Mouse (Mus musculus) liver, embryonic 16.5 days (tissue): ENCODE results near the gene Rfc5. TPM values are rescaled to one million over a fixed set of nuclear protein-coding genes. Genes with fewer than 3 reads are reported as not detected.
"Not testable (repeated sequence)": the region's sequence is repeated elsewhere in the genome, so short reads cannot be mapped to it uniquely, and the experiment has no call there.

ENCODE experiments used
- ATAC-seq: fragments of 200-750 bp; cut with Nextera tagmentation; 2 replicates; pipeline ENCODE4 v1.8.0; 2017; ENCODE audit warnings: low read depth, mild to moderate bottlenecking, moderate number of reproducible peaks, moderate library complexity
- H3K27ac ChIP-seq: fragments of 300-500 bp; sonication (generic); 2 replicates; pipeline ENCODE4 v1.5.1; 2014; ENCODE audit warnings: mild to moderate bottlenecking, low read length
- H3K27me3 ChIP-seq: fragments of 300-500 bp; sonication (generic); 2 replicates; pipeline ENCODE4 v1.6.1; 2014; ENCODE audit warnings: low read depth, low read length, mixed read lengths; ENCODE audit not compliant: control insufficient read depth, insufficient read depth
- H3K36me3 ChIP-seq: fragments of 300-500 bp; sonication (generic); 2 replicates; pipeline ENCODE4 v1.6.1; 2014; ENCODE audit warnings: mild to moderate bottlenecking; ENCODE audit not compliant: control insufficient read depth, insufficient read depth
- H3K4me1 ChIP-seq: fragments of 300-500 bp; sonication (generic); 2 replicates; pipeline ENCODE4 v1.6.1; 2014; ENCODE audit warnings: low read depth, low read length, mixed read lengths; ENCODE audit not compliant: control insufficient read depth
- H3K4me2 ChIP-seq: fragments of 300-500 bp; sonication (generic); 2 replicates; pipeline ENCODE4 v1.6.1; 2014; ENCODE audit warnings: low read depth, low read length, mixed read lengths
- H3K4me3 ChIP-seq: fragments of 300-500 bp; sonication (generic); 2 replicates; pipeline ENCODE4 v1.5.1; 2014; ENCODE audit warnings: low read depth, mild to moderate bottlenecking, low read length
- H3K9ac ChIP-seq: fragments of 300-500 bp; sonication (generic); 2 replicates; pipeline ENCODE4 v1.6.1; 2014; ENCODE audit warnings: low read depth, low read length
- H3K9me3 ChIP-seq: fragments of 300-500 bp; sonication (generic); replicated peaks from 2 replicates; pipeline ENCODE4 v1.6.1; 2016; ENCODE audit warnings: low read length; ENCODE audit not compliant: control insufficient read depth
- WGBS: fragments of 180-500 bp; shearing (Covaris S2); extraction: QIAGEN DNeasy Blood & Tissue Kit; methylation state at CpG from one replicate; pipeline ENCODE4 v1.1.7; 2014; ENCODE audit not compliant: insufficient replicate concordance; 5-methylcytosine and 5-hydroxymethylcytosine counted together
- polyA plus RNA-seq: library from polyadenylated mRNA; unstranded; fragments of >200 nt; fragmentation: Nextera tagmentation; extraction: Ambion mirVana; gene quantifications from 2 replicates; pipeline ENCODE4 v1.2.1, GENCODE M21; 2015

Gene Rfc5
- polyA plus RNA-seq, 1 experiment from 2014 or later, result 44.3 TPM

DNA sequence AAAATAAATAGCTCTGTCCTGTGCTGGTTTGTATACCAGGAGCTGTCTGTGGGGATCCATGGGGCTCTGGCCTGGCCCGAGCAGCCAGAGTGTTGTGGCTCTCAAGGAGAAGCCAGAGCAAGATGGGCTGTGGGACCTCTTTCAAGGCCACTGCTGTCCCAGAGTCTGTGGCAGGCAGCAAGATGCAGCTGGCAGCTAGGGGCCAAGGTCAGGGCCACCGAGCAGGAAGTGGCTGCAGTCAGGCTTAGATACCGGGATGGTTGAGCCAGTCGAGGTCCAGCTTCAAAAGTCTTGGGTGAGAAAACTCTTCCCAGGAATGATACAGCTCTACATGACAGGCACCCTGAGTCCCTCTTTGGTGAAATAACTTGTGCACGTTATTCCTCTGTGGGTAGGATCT lies 41.8 kb downstream of the Rfc5 start:
- Histone ChIP-seq H3K9me3 (no peaks in the 10 kb centered on the region), H3K4me2 (no peak overlapping the region), H3K4me1 (peaks cover 3% of the 10 kb centered on the region; the same call in 1 of the 2 replicates), H3K27me3 (no peaks in the 10 kb centered on the region; the same call in 1 of the 2 replicates), H3K9ac (no peak overlapping the region), H3K4me3 (no peak overlapping the region), H3K36me3 (no peaks in the 10 kb centered on the region), H3K27ac (no peak overlapping the region)
- no peak for ATAC-seq
- WGBS, result 56% methylated on average over 5 of the region's 5 CpGs

DNA sequence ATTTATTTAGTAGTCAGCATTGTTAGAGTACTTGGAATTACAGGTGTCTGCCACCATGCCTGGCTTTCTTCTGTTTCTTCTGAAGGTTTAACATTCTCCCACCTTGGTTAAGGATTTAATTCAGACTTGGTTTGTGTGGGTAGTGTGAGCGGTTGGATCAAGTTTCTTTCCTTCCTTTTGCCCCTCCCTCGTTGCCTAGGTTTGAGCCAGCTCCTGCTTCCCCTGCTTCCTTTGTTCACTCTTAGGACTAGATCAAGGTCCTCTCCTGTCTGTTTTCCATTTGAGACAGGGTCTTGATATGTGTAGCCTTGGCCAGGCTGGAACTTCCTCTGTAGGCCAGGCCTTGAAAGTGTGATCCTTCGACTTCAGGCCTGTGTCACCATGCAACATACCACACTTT lies 42.6 kb downstream of the Rfc5 start:
- Histone ChIP-seq H3K27ac (no peak overlapping the region), H3K9me3 (no peaks in the 10 kb centered on the region), H3K4me1 (peaks cover 3% of the 10 kb centered on the region; the same call in 1 of the 2 replicates), H3K36me3 (no peaks in the 10 kb centered on the region), H3K9ac (no peak overlapping the region), H3K27me3 (no peaks in the 10 kb centered on the region; the same call in 1 of the 2 replicates), H3K4me3 (no peak overlapping the region), H3K4me2 (no peak overlapping the region)
- 48% methylated on average over 3 of the region's 3 CpGs for WGBS
- no peak for ATAC-seq

DNA sequence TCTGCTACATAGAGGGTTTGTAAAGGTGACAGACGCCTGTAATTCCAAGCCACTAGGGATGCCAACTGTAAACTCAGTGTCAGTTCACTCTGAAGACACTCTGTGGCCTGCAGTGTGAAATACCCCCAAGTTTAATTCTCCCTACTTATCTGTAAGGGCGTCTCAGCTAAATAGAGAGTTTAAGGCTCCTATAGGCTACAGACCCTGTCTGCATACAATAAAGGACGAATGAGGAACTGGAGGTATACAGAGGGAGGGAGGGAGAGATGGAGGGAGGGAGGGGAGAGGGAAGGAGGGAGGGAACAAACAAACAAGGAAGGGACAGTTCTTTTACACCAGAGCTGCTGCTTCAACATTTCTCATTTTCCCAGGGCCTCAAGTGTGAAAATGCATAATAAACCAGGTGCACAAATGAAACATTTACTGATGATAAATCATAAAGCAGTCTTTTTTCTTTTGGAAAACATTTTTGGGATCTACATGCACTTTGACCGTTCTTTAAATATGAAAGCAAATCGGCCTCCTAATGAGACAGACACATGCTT lies 43.3 kb downstream of the Rfc5 start:
- no peak for ATAC-seq
- H3K4me2 ChIP-seq, result no peak overlapping the region
- H3K9me3 ChIP-seq, result no peaks in the 10 kb centered on the region
- H3K4me1 ChIP-seq, result peaks cover 3% of the 10 kb centered on the region; the same call in 1 of the 2 replicates
- no peaks in the 10 kb centered on the region for H3K27me3 ChIP-seq
- 47% methylated on average over 5 of the region's 5 CpGs for WGBS
- H3K4me3 ChIP-seq, result no peak overlapping the region
- H3K9ac ChIP-seq, result no peak overlapping the region
- no peak overlapping the region for H3K27ac ChIP-seq
- H3K36me3 ChIP-seq, result no peaks in the 10 kb centered on the region

DNA sequence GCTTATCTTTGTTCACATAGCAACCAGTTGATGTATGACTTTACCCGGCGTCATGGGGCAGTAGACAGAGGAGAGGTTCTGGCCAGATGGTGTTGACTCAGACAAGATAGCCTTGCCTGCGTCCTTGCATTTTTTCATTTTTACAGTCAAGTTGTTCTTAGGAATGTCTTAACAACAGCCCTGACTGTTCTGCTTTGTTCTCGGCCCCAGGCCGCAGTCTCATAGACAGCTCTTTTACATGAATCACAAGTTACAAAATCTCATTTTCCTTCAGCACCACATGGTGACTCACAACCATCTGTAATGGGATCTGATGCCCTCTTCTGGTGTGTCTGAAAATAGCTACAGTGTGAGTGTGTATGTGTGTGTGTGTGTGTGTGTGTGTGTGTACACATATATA lies 44.4 kb downstream of the Rfc5 start:
- H3K9ac ChIP-seq, H3K4me2 ChIP-seq, H3K9me3 ChIP-seq, H3K27me3 ChIP-seq, H3K4me3 ChIP-seq, H3K36me3 ChIP-seq, ATAC-seq, H3K27ac ChIP-seq, H3K4me1 ChIP-seq: not testable (repeated sequence)
- 79% methylated on average over 5 of the region's 5 CpGs for WGBS

DNA sequence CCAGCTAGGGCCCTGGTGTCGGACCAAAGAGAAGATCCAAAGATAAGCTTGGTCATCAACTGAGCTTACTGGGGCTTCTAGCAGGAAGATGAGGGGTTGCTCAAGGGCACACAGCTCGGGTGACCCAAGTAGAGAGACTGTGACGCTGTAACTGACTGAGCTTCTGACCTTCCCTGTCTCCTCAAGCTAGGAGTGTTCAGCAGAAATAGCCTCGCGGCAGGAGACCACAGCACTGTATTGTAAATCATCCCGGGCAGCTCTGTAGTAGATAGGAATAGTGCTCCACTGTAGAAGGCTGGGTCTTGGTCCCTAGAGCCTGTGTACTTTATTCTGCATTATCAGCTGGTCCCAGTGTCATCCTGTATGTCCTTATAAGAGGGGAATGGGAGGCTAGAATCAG lies 47.0 kb downstream of the Rfc5 start:
- no peak overlapping the region for H3K9ac ChIP-seq
- no peak overlapping the region for H3K4me3 ChIP-seq
- ATAC-seq, result no peak
- H3K36me3 ChIP-seq, result no peaks in the 10 kb centered on the region
- H3K4me2 ChIP-seq, result no peak overlapping the region
- H3K9me3 ChIP-seq, result no peaks in the 10 kb centered on the region
- H3K27ac ChIP-seq, result no peak overlapping the region
- peaks cover 4% of the 10 kb centered on the region for H3K4me1 ChIP-seq
- H3K27me3 ChIP-seq, result no peaks in the 10 kb centered on the region
- WGBS, result 48% methylated on average over 6 of the region's 6 CpGs

DNA sequence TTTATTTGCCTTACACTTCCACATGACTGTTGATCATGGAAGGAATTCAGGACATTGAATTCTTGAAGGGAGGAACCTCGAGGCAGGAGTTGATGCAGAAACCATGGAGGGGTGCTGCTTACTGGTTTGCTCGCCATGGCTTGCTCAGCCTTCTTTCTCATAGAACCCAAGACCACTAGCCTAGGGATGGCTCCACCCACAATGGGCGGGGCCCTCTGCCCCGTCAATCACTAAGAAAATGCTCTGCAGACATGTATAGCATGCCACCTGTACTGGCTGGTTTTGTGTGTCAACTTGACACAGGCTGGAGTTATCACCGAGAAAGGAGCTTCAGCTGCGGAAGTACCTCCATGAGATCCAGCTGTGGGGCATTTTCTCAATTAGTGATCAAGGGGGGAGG lies 48.8 kb downstream of the Rfc5 start:
- ATAC-seq, result no peak
- Histone ChIP-seq H3K9ac (no peak overlapping the region), H3K4me3 (no peak overlapping the region), H3K27me3 (no peaks in the 10 kb centered on the region), H3K4me2 (no peak overlapping the region), H3K9me3 (no peaks in the 10 kb centered on the region), H3K27ac (no peak overlapping the region), H3K36me3 (no peaks in the 10 kb centered on the region), H3K4me1 (peaks cover 4% of the 10 kb centered on the region)
- 65% methylated on average over 6 of the region's 6 CpGs for WGBS

DNA sequence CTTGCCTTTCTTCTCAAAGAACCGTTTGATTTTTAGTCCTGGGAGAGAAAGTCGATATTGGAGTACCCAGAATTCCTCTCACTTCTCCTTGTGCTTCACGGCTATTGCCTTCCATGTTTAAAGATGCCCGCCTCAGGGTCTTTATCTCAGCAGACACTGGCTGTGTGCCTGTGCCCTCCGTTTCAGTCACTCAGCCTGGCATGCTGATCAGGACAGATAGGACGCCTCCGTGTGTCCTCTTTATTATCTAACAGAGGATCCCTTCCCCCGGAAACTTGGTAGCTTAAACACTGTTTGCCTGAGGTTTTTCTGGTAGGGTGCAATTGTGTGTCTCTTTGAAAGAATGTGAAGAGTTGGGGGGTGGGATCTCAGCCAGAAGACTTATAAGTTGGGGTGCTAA lies 50.3 kb downstream of the Rfc5 start:
- no peaks in the 10 kb centered on the region for H3K36me3 ChIP-seq
- no peak overlapping the region for H3K4me3 ChIP-seq
- H3K27me3 ChIP-seq, result no peaks in the 10 kb centered on the region
- 31% methylated on average over 8 of the region's 8 CpGs for WGBS
- ATAC-seq, result peak; percentile 67; the same call in 1 of the 2 replicates
- H3K9me3 ChIP-seq, result no peaks in the 10 kb centered on the region
- H3K4me2 ChIP-seq, result no peak overlapping the region
- H3K9ac ChIP-seq, result no peak overlapping the region
- peaks cover 4% of the 10 kb centered on the region for H3K4me1 ChIP-seq
- H3K27ac ChIP-seq, result no peak overlapping the region

DNA sequence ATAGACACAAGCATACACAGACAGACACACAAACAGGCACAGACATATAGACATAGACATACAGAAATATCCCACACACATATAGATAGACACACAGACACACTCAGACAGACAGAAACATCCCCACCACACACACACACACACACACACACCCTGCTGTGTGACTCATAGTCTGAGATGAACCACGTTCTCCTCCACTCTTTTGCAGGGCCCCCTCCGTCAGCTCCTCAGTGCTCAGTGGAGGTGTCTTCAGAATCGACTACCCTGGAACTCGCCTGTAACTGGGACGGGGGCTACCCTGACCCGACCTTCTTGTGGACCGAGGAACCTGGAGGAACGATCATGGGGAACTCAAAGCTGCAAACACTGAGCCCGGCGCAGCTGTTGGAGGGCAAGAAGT lies 50.8 kb downstream of the Rfc5 start:
- 70% methylated on average over 10 of the region's 10 CpGs for WGBS
- Histone ChIP-seq H3K4me2 (no peak overlapping the region), H3K27me3 (no peaks in the 10 kb centered on the region), H3K27ac (no peak overlapping the region), H3K9ac (no peak overlapping the region), H3K36me3 (no peaks in the 10 kb centered on the region), H3K4me1 (peaks cover 4% of the 10 kb centered on the region), H3K9me3 (no peaks in the 10 kb centered on the region), H3K4me3 (no peak overlapping the region)
- ATAC-seq, result no peak

DNA sequence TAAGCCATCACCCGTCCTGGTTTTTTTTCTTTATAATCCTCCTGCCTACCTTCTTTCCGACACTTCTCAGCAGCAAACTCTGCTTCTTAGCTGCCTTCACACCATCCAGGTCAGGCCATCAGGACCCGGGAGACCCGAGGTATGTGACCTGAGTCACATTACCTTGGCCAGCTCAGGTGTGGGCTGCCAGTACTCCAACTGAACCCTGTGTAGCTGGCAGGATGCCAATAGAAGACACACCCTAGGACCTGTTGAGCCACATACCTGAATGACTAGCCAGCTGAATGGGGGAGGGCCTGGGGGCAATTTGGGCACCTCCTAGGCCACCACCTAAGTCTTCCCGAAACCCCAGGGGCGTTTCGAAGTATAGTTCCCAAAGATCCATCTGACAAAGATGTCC lies 58.4 kb downstream of the Rfc5 start:
- no peak overlapping the region for H3K4me3 ChIP-seq
- 72% methylated on average over 7 of the region's 7 CpGs for WGBS
- no peak overlapping the region for H3K27ac ChIP-seq
- H3K9me3 ChIP-seq, result no peaks in the 10 kb centered on the region
- H3K36me3 ChIP-seq, result no peaks in the 10 kb centered on the region
- no peaks in the 10 kb centered on the region; the same call in 1 of the 2 replicates for H3K4me1 ChIP-seq
- H3K27me3 ChIP-seq, result no peaks in the 10 kb centered on the region; the same call in 1 of the 2 replicates
- no peak overlapping the region for H3K4me2 ChIP-seq
- ATAC-seq, result no peak
- no peak overlapping the region for H3K9ac ChIP-seq
